Mouse (Mus musculus) stomach, embryonic 15.5 days (tissue): ENCODE measurements around the gene Appl2. TPM values are rescaled to one million over a fixed set of nuclear protein-coding genes. Genes with fewer than 3 reads are reported as not detected.
"Not testable (repeated sequence)": the region's sequence is repeated elsewhere in the genome, so short reads cannot be mapped to it uniquely, and the experiment has no call there.

Experiments
- ATAC-seq: fragments of 200-750 bp; cut with Nextera tagmentation; 2 replicates; pipeline ENCODE4 v1.8.0; 2017; ENCODE audit warnings: low read depth, moderate number of reproducible peaks, moderate TSS enrichment; ENCODE audit not compliant: insufficient read depth, low FRiP score
- H3K27ac ChIP-seq: fragments of 300-500 bp; sonication (generic); 2 replicates; pipeline ENCODE4 v1.5.1; 2015; ENCODE audit warnings: mild to moderate bottlenecking, inconsistent platforms
- H3K27me3 ChIP-seq: fragments of 300-500 bp; sonication (generic); replicated peaks from 2 replicates; pipeline ENCODE4 v1.6.1; 2015; ENCODE audit warnings: inconsistent platforms
- H3K36me3 ChIP-seq: fragments of 300-500 bp; sonication (generic); 2 replicates; pipeline ENCODE4 v1.6.1; 2015; ENCODE audit warnings: inconsistent platforms
- H3K4me1 ChIP-seq: fragments of 300-500 bp; sonication (generic); 2 replicates; pipeline ENCODE4 v1.6.1; 2015; ENCODE audit warnings: inconsistent platforms
- H3K4me2 ChIP-seq: fragments of 300-500 bp; sonication (generic); 2 replicates; pipeline ENCODE4 v1.6.1; 2015; ENCODE audit warnings: mild to moderate bottlenecking, inconsistent platforms
- H3K4me3 ChIP-seq: fragments of 300-500 bp; sonication (generic); replicated peaks from 2 replicates; pipeline ENCODE4 v1.5.1; 2015; ENCODE audit warnings: inconsistent platforms
- H3K9ac ChIP-seq: fragments of 300-500 bp; sonication (generic); 2 replicates; pipeline ENCODE4 v1.6.1; 2015; ENCODE audit warnings: inconsistent platforms
- H3K9me3 ChIP-seq: fragments of 300-500 bp; sonication (generic); 2 replicates; pipeline ENCODE4 v1.6.1; 2016; ENCODE audit warnings: inconsistent platforms
- WGBS: fragments of 180-500 bp; shearing (Covaris S2); methylation state at CpG from one replicate; pipeline ENCODE4 v1.1.7; 2015; 5-methylcytosine and 5-hydroxymethylcytosine counted together
- polyA plus RNA-seq: library from polyadenylated mRNA; unstranded; fragments of >200 nt; fragmentation: Nextera tagmentation; extraction: Ambion mirVana; gene quantifications from 2 replicates; pipeline ENCODE4 v1.2.1, GENCODE M21; 2015

Gene Appl2
- 61.4 and 70.1 TPM in 2 replicates for polyA plus RNA-seq

- ATAC-seq: peak; percentile 92
- peak within 1 kb of the TSS; percentile 86 for H3K27ac ChIP-seq
- WGBS: under 1% methylated on average over 59 of the region's 59 CpGs
- H3K9me3 ChIP-seq: no peaks in the 10 kb centered on the region
- peak within 1 kb of the TSS; percentile 87 for H3K9ac ChIP-seq
- H3K27me3 ChIP-seq: no peaks in the 10 kb centered on the region
- peak within 1 kb of the TSS; percentile 79 for H3K4me3 ChIP-seq
- H3K36me3 ChIP-seq: no peaks in the 10 kb centered on the region
- peak within 1 kb of the TSS; percentile 72 for H3K4me2 ChIP-seq
- H3K4me1 ChIP-seq: peaks cover 19% of the 10 kb centered on the region
These were observed at the start of gene Appl2 for GRCm38 (mm10) chr10:83648131-83649020. Gene Appl2, minus strand, starts transcription at chr10:83648738.

GRCm38 (mm10) chr10:83696226-83696625 is 47.7 kb upstream of the Appl2 start:
- no peak overlapping the region for H3K27ac ChIP-seq
- WGBS: 80% methylated on average over 4 of the region's 4 CpGs
- no peak overlapping the region for H3K9ac ChIP-seq
- H3K9me3 ChIP-seq: no peaks in the 10 kb centered on the region
- no peak overlapping the region for H3K4me2 ChIP-seq
- no peak overlapping the region for H3K4me3 ChIP-seq
- no peaks in the 10 kb centered on the region for H3K36me3 ChIP-seq
- no peaks in the 10 kb centered on the region for H3K27me3 ChIP-seq
- ATAC-seq: no peak
- peaks cover 3% of the 10 kb centered on the region; the same call in 1 of the 2 replicates for H3K4me1 ChIP-seq

GRCm38 (mm10) chr10:83692175-83692895 is 43.8 kb upstream of the Appl2 start:
- H3K4me2 ChIP-seq: no peak overlapping the region
- no peak overlapping the region for H3K27ac ChIP-seq
- peaks cover 3% of the 10 kb centered on the region; the same call in 1 of the 2 replicates for H3K4me1 ChIP-seq
- H3K36me3 ChIP-seq: no peaks in the 10 kb centered on the region
- H3K27me3 ChIP-seq: no peaks in the 10 kb centered on the region
- ATAC-seq: no peak
- no peak overlapping the region for H3K9ac ChIP-seq
- H3K4me3 ChIP-seq: no peak overlapping the region
- 60% methylated on average over 11 of the region's 11 CpGs for WGBS
- H3K9me3 ChIP-seq: no peaks in the 10 kb centered on the region

GRCm38 (mm10) chr10:83688215-83688614 is 39.7 kb upstream of the Appl2 start:
- Histone ChIP-seq H3K36me3 (no peaks in the 10 kb centered on the region), H3K27ac (no peak overlapping the region), H3K4me3 (no peak overlapping the region), H3K9me3 (no peaks in the 10 kb centered on the region), H3K4me1 (peaks cover 3% of the 10 kb centered on the region; the same call in 1 of the 2 replicates), H3K9ac (no peak overlapping the region), H3K27me3 (no peaks in the 10 kb centered on the region), H3K4me2 (no peak overlapping the region)
- ATAC-seq: no peak
- WGBS: 77% methylated on average over 2 of the region's 2 CpGs

GRCm38 (mm10) chr10:83681334-83681733 is 32.8 kb upstream of the Appl2 start:
- 79% methylated on average over 12 of the region's 12 CpGs for WGBS
- Histone ChIP-seq H3K4me2 (no peak overlapping the region), H3K9me3 (no peaks in the 10 kb centered on the region), H3K4me3 (no peak overlapping the region), H3K27me3 (no peaks in the 10 kb centered on the region), H3K27ac (no peak overlapping the region), H3K36me3 (no peaks in the 10 kb centered on the region), H3K4me1 (no peaks in the 10 kb centered on the region), H3K9ac (no peak overlapping the region)
- ATAC-seq: no peak

GRCm38 (mm10) chr10:83666556-83666955 is 18.0 kb upstream of the Appl2 start:
- WGBS: 64% methylated on average over 4 of the region's 4 CpGs
- Histone ChIP-seq H3K9me3 (no peaks in the 10 kb centered on the region), H3K4me2 (no peak overlapping the region), H3K4me1 (no peaks in the 10 kb centered on the region), H3K36me3 (no peaks in the 10 kb centered on the region), H3K9ac (no peak overlapping the region), H3K27ac (no peak overlapping the region), H3K4me3 (no peak overlapping the region), H3K27me3 (no peaks in the 10 kb centered on the region)
- ATAC-seq: no peak

GRCm38 (mm10) chr10:83661925-83662324 is 13.4 kb upstream of the Appl2 start:
- H3K9ac ChIP-seq: no peak overlapping the region

GRCm38 (mm10) chr10:83660605-83661004 is 12.1 kb upstream of the Appl2 start:
- no peak overlapping the region for H3K4me2 ChIP-seq
- no peak overlapping the region for H3K4me3 ChIP-seq
- WGBS: 65% methylated on average over 4 of the region's 4 CpGs
- no peak for ATAC-seq
- no peaks in the 10 kb centered on the region for H3K27me3 ChIP-seq
- no peak overlapping the region for H3K9ac ChIP-seq
- no peaks in the 10 kb centered on the region for H3K4me1 ChIP-seq
- no peaks in the 10 kb centered on the region for H3K36me3 ChIP-seq
- H3K9me3 ChIP-seq: no peaks in the 10 kb centered on the region
- no peak overlapping the region for H3K27ac ChIP-seq

More at GRCm38 (mm10) chr10:83661925-83662324, 13.4 kb upstream of the Appl2 start:
- Histone ChIP-seq H3K27ac (no peak overlapping the region), H3K9me3 (no peaks in the 10 kb centered on the region), H3K4me1 (no peaks in the 10 kb centered on the region), H3K27me3 (no peaks in the 10 kb centered on the region), H3K36me3 (no peaks in the 10 kb centered on the region), H3K4me3 (no peak overlapping the region), H3K4me2 (no peak overlapping the region)
- no peak for ATAC-seq
- 66% methylated on average over 8 of the region's 8 CpGs for WGBS

- no peak for ATAC-seq
- H3K4me3 ChIP-seq: no peak overlapping the region
- H3K27me3 ChIP-seq: no peaks in the 10 kb centered on the region
- H3K36me3 ChIP-seq: no peaks in the 10 kb centered on the region
- H3K4me2 ChIP-seq: no peak overlapping the region
- H3K9ac ChIP-seq: no peak overlapping the region
- no peaks in the 10 kb centered on the region for H3K9me3 ChIP-seq
- WGBS: 94% methylated on average over 2 of the region's 2 CpGs
- no peak overlapping the region for H3K27ac ChIP-seq
- no peaks in the 10 kb centered on the region for H3K4me1 ChIP-seq
These were observed 6.1 kb upstream of the Appl2 start for GRCm38 (mm10) chr10:83654591-83654990.

GRCm38 (mm10) chr10:83652205-83652866 is 3.8 kb upstream of the Appl2 start:
- not testable (repeated sequence) for H3K4me1 ChIP-seq, ATAC-seq, H3K27ac ChIP-seq, H3K4me2 ChIP-seq, H3K27me3 ChIP-seq, H3K4me3 ChIP-seq, H3K9ac ChIP-seq, H3K36me3 ChIP-seq, H3K9me3 ChIP-seq
- 90% methylated on average over 19 of the region's 19 CpGs for WGBS

GRCm38 (mm10) chr10:83649037-83649436 is 499 bp upstream of the Appl2 start:
- Histone ChIP-seq H3K4me3 (peak overlapping the region; percentile 79), H3K27me3 (no peaks in the 10 kb centered on the region), H3K4me1 (peaks cover 17% of the 10 kb centered on the region), H3K9ac (peak overlapping the region; percentile 23; the same call in 1 of the 2 replicates), H3K9me3 (no peaks in the 10 kb centered on the region), H3K36me3 (no peaks in the 10 kb centered on the region), H3K27ac (no peak overlapping the region), H3K4me2 (peak overlapping the region; percentile 72)
- ATAC-seq: no peak
- 26% methylated on average over 6 of the region's 6 CpGs for WGBS
